Mouse (Mus musculus) small intestine, adult 2 months (tissue): Measurements from ENCODE around the gene Cep57l1. TPM values are rescaled to one million over a fixed set of nuclear protein-coding genes. Genes with fewer than 3 reads are reported as not detected.

ENCODE experiments used
- H3K27ac ChIP-seq: fragments of 200-500 bp; 2 replicates; pipeline ENCODE4 v1.5.1; 2012; ENCODE audit warnings: low read depth, low read length, control low read depth, inconsistent platforms; ENCODE audit not compliant: insufficient read depth
- H3K27me3 ChIP-seq: fragments of 200-500 bp; 2 replicates; pipeline ENCODE4 v1.6.1; 2012; ENCODE audit warnings: mild to moderate bottlenecking, moderate library complexity, low read length, inconsistent platforms; ENCODE audit not compliant: control insufficient read depth, insufficient read depth
- H3K36me3 ChIP-seq: fragments of 200-500 bp; 2 replicates; pipeline ENCODE4 v1.6.1; 2012; ENCODE audit warnings: mild to moderate bottlenecking, low read length, control low read depth, inconsistent platforms; ENCODE audit not compliant: control insufficient read depth, insufficient read depth
- H3K4me1 ChIP-seq: fragments of 200-500 bp; 2 replicates; pipeline ENCODE4 v1.6.1; 2012; ENCODE audit warnings: low read length, inconsistent platforms, mixed read lengths; ENCODE audit not compliant: control insufficient read depth, insufficient read depth, insufficient read length
- H3K4me3 ChIP-seq: fragments of 200-500 bp; 2 replicates; pipeline ENCODE4 v1.5.1; 2012; ENCODE audit warnings: low read depth, mild to moderate bottlenecking, control low read depth, inconsistent platforms, low read length, moderate library complexity
- CTCF ChIP-seq: fragments of 200-500 bp; IDR thresholded peaks from 2 replicates; pipeline ENCODE4 v1.5.1; 2012; ENCODE audit warnings: low read depth, mild to moderate bottlenecking, control low read depth, inconsistent platforms, low read length, moderate library complexity, mixed read lengths; ENCODE audit not compliant: insufficient replicate concordance, insufficient read length; ENCODE audit errors: extremely low read depth
- POLR2A ChIP-seq: fragments of 200-500 bp; IDR thresholded peaks from 2 replicates; pipeline ENCODE4 v1.6.1; 2012; ENCODE audit warnings: low read depth, mild to moderate bottlenecking, control low read depth, inconsistent platforms, low read length, moderate library complexity
- WGBS: fragments of 180-500 bp; shearing (Covaris S2); methylation state at CpG from one replicate; pipeline ENCODE4 v1.1.7; 2018; 5-methylcytosine and 5-hydroxymethylcytosine counted together
- polyA plus RNA-seq: library from polyadenylated mRNA; depleted of rRNA; stranded (reverse); fragments of >200 nt; gene quantifications from 2 replicates; pipeline ENCODE4 v1.2.3, GENCODE M21; 2012

The Cep57l1 gene
- polyA plus RNA-seq, 1 experiment = 0.52 TPM

DNA sequence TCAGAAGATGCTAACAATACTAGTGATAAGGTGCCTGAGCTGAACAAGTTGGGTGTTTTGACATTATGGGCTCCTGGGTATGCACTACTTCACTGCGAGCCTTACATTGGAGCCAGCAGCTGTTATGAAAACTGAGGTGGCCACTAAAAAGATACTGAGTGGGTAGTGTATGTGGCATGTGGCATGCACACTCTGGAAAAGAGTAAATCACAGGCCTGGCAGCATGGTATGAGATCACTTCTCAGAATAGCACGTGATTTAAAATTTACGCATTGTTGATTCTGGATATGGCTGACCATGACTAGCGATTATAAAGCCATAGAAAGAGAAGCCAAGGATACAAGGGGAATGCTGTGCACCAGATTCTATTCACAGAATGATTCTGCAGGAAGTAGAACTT is 20.8 kb upstream of the Cep57l1 start:
- no peaks in the 10 kb centered on the region for H3K36me3 ChIP-seq
- TF ChIP-seq CTCF (no peak), POLR2A (no peak)
- peaks cover 5% of the 10 kb centered on the region; the same call in 1 of the 2 replicates for H3K4me1 ChIP-seq
- no peak overlapping the region for H3K4me3 ChIP-seq
- WGBS = 74% methylated on average over 4 of the region's 4 CpGs
- H3K27ac ChIP-seq = no peak overlapping the region
- H3K27me3 ChIP-seq = no peaks in the 10 kb centered on the region

DNA sequence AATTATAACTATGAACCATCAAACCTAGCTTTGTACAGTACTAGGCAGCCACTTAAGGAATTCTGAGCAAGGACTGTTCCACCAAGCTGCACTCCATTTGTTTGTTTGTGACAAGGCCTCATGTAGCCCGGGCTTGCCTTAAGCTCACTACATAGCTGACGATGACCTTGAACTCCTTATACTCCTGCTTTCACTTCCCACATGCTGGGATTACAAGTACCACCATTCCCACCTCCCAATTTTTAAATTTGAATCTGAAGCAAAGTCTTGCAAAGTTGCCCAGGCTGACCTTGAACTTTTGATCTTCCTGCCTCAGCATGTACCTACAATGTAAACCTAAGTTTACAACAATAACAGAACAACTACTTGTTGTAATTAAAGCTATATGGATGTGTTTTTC is 20.3 kb upstream of the Cep57l1 start:
- no peak overlapping the region for H3K4me3 ChIP-seq
- H3K27ac ChIP-seq = no peak overlapping the region
- no peaks in the 10 kb centered on the region for H3K27me3 ChIP-seq
- 83% methylated on average over 2 of the region's 2 CpGs for WGBS
- H3K4me1 ChIP-seq = peaks cover 5% of the 10 kb centered on the region; the same call in 1 of the 2 replicates
- no peak for TF ChIP-seq CTCF
- TF ChIP-seq POLR2A = no peak
- H3K36me3 ChIP-seq = no peaks in the 10 kb centered on the region

DNA sequence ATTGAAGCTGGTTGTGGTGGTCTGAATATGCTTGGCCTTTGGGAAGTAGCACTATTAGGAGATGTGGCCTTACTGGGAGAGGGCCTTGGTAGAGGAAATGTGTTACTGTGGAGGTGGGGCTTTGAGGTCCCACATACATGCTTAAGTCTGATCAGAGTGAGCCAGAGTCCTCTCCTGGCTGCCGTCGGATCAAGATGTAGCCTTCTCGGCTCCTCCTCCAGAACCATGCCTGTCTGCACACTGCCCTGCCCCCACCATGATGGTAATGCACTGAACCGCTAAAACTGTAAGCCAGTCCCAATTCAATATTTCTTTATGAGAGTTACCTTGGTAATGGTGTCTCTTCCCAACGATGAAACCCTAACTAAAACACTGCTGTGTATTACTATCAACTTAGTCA is 19.5 kb upstream of the Cep57l1 start:
- no peak for TF ChIP-seq CTCF
- no peak for TF ChIP-seq POLR2A
- Histone ChIP-seq H3K36me3 (no peaks in the 10 kb centered on the region), H3K27me3 (no peaks in the 10 kb centered on the region), H3K4me1 (peaks cover 5% of the 10 kb centered on the region; the same call in 1 of the 2 replicates), H3K4me3 (no peak overlapping the region), H3K27ac (no peak overlapping the region)
- 88% methylated on average over 5 of the region's 5 CpGs for WGBS

DNA sequence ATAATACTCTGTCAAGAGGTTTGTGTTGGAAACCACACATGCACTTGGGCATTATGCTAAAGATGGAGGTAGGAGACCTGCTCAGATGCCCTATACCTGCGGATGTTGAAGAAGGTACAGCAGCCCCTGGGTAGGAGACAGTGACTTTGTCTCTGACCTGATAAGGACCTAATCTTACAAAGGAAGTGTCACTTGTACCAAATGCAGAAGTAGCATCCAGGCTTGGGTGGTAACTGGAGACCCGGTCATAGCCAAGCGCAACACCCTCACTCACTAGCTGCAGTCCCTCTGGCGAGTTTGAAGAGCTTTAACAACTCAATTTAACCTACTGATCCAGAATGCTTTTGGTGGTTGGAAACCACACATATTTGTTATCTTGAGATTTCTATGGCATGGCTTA is 18.1 kb upstream of the Cep57l1 start:
- TF ChIP-seq CTCF (no peak), POLR2A (no peak)

DNA sequence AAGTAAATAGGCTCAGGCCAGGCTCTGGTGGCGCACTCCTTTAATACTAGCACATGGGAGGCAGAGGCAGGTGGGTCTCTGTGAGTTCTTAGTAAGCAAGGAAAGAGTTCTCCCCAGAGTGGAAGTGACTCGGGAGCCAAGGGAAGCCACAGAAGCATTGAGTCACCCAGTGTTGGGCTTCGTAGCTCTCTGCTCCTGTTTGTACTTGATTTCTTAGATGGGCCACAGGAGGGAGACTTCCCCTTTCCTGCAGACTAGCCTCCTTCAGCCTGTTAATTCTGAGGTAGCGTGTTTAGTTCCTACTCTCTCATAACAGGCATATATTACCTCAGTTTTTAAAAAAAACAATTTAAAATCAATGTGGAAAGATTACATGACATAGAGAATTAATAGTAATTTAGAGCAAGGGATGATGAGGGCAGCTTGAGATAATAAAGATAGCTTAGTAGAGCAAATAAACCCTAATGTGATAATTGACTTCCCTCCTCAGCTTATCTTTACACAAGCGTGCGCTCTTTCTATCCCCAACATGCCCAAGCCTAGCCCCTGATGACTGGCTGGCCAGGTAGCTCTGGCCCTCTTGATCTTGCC is 16.9 kb upstream of the Cep57l1 start:
- Histone ChIP-seq H3K4me3 (no peak overlapping the region), H3K27me3 (no peaks in the 10 kb centered on the region), H3K27ac (no peak overlapping the region), H3K36me3 (no peaks in the 10 kb centered on the region), H3K4me1 (peaks cover 11% of the 10 kb centered on the region; the same call in 1 of the 2 replicates)
- WGBS = 59% methylated on average over 6 of the region's 6 CpGs
- TF ChIP-seq POLR2A (no peak), CTCF (no peak)

More for the DNA sequence above, 18.1 kb upstream of the Cep57l1 start:
- WGBS = 91% methylated on average over 4 of the region's 4 CpGs
- Histone ChIP-seq H3K36me3 (no peaks in the 10 kb centered on the region), H3K27ac (no peak overlapping the region), H3K4me3 (no peak overlapping the region), H3K4me1 (peaks cover 8% of the 10 kb centered on the region; the same call in 1 of the 2 replicates), H3K27me3 (no peaks in the 10 kb centered on the region)

DNA sequence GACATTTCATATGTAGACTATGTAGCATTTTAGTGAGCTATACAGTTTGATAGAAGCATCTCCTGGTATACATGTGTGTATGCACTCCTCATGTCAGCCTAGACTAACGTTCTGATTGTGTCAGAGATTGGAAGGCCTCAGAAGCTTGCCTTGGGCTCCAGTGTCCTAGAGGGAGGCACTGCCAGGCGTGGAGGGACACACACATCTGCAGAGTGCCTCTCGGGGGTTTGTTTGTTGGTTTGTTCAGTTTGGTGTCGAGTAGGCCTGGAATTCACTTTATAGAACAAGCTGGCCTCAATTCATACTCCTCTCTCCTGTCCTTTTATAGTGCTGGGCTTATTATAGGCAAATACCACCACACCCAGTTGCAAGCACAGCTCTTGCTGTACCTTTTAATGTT is 16.3 kb upstream of the Cep57l1 start:
- no peaks in the 10 kb centered on the region for H3K27me3 ChIP-seq
- no peak overlapping the region for H3K27ac ChIP-seq
- TF ChIP-seq POLR2A (no peak), CTCF (no peak)
- 87% methylated on average over 4 of the region's 4 CpGs for WGBS
- no peaks in the 10 kb centered on the region for H3K36me3 ChIP-seq
- H3K4me3 ChIP-seq = no peak overlapping the region
- H3K4me1 ChIP-seq = peaks cover 12% of the 10 kb centered on the region; the same call in 1 of the 2 replicates

DNA sequence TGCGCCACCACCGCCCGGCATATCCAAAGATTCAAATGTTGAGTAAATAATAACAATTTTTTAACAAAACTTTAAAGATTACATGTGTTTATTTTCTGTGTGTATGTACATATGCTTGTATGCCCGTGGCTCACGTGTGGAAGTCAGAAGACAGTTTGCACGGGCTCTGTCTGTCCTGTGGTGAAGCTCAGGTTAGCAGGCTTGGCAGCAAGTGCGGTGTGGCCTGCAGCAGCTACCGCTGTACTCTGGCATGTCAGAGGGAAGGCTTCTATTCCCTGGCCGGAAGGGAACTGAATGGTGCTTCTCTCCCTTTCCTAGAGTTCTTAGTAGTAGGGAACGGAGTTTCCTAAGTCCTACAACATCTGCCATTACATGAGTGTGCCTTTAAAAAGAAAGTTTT is 15.4 kb upstream of the Cep57l1 start:
- Histone ChIP-seq H3K27ac (no peak overlapping the region), H3K4me3 (no peak overlapping the region), H3K27me3 (no peaks in the 10 kb centered on the region), H3K36me3 (no peaks in the 10 kb centered on the region), H3K4me1 (peaks cover 15% of the 10 kb centered on the region; the same call in 1 of the 2 replicates)
- TF ChIP-seq CTCF = no peak
- TF ChIP-seq POLR2A = no peak
- WGBS = 87% methylated on average over 10 of the region's 10 CpGs
